Mouse (Mus musculus): Measurements from ENCODE around the gene Reps1.
"Not testable (repeated sequence)": the region's sequence is repeated elsewhere in the genome, so short reads cannot be mapped to it uniquely, and the experiment has no call there.

Reps1 gene

DNA sequence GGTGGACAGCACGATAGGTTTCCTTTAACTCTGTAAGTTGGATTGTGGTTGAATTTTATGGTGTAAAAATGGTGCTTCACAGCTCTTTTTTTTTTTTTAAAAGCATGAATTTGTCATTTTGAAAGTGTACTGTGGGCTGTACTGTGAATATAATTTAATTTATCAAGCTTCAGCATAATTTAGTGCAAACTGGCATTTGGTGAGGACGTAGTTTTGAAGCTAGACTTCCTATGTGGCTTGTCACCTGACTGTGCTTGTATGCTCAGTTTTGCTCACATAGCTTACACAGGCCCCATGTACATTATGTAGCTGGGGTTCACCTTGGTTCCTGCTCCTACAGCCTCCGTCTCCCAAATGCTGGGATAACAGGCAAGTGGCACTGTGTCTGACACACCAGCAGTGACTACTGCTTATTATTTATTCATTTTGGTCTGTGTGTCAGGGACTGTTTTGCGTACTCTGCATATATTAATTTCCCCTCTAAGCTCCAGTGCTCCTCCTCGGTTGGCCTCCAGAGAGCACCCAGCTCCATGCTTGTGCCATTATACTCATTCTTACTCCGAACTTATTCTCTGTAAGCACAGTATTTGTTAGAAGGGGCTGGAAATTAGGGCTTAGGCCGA is 9.1 kb downstream of the Reps1 start:
- no peak for DNase-seq (ENCODE audit: low spot score)

DNA sequence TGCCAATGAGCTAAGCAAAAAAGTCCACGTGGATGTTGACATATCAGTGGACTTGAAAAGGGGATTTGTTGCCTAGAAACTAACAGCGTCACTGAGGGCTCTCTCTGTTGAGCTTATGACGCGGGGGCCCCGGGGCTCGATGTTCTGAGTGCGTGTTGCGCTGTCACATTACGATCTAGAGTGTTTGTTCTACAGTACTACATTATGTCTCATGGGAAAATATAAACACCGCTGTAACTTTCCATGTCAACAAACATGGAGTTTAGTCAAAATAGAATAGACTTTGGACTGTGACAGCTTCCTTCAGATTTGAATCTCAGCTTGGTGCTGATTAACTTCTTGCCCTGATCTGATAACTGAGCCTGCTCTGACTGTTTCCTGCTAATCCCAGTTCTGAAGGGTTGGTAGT is 10.4 kb downstream of the Reps1 start:
- no peak for DNase-seq (ENCODE audit: low spot score)

DNA sequence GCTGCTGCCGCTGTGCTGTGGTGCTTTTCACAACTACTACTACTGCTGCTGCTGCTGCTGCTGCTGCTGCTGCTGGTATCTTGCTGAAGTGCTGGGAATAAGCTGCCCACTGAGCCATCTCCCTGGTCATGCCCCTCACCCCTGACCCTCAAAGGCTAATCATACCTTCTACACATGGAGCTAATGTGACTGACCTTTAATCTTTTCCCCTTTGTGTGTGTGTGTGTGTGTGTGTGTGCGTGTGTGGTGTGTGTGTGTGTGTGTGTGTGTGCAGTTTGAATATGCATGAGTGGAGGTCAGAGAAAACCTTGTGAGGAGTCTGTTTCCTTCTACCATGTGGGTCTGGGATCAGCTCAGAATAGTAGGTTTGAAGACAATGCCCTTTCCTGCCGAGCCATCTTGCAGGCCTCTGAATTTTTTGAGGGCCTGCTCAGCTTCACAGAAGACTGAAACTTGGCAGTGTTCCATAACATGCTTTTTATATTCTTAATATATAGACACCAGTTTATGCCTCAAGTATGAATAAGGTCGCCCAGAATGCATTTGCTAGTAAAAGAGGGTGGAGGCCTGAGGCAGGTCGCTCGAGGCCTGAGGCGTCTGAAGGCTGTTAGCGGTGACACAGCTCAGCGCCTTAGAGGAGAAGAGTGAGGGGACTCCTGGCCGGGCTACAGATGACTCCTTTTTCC is 12.2 kb downstream of the Reps1 start:
- no peak for DNase-seq (ENCODE audit: low spot score)

DNA sequence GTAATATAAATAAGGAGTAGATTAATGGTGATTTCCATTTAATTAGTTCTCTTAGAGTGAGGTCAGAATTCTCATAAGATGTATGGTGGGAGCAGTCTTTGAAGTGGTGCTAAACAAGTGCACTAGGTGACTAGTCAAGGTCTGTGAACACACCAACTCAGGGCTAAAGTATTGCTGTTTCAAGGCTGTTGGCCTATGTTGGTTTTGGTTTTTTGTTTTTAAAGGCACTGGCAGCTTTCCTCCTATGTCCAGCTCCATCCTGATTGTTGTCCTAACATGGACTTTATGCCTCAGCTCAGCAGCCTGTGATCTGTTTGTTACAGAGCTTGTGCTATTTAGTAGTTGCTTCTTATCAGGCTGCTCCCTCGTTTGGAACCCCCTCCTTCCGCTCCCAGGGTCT is 13.2 kb downstream of the Reps1 start:
- DNase-seq (ENCODE audit: low spot score) = no peak

DNA sequence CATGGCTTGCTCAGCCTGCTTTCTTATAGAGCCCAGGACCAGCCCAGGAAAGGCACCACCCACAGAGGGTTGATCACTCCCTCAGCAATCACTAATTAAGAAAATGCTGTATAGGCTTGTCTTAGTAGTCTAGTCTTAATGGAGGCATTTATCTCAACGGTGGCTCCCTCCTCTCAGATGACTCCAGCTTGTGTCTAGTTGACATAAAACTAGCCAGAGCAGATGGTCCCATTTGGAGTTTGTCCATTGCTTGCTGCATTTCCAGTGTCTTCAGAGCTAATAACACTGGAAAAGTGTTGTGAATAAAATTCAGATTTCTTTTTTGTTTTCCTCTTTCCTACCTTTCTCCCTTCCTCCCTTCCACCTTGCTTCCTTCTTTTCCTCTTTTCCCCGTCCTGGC is 13.9 kb downstream of the Reps1 start:
- DNase-seq (ENCODE audit: low spot score) = no peak

DNA sequence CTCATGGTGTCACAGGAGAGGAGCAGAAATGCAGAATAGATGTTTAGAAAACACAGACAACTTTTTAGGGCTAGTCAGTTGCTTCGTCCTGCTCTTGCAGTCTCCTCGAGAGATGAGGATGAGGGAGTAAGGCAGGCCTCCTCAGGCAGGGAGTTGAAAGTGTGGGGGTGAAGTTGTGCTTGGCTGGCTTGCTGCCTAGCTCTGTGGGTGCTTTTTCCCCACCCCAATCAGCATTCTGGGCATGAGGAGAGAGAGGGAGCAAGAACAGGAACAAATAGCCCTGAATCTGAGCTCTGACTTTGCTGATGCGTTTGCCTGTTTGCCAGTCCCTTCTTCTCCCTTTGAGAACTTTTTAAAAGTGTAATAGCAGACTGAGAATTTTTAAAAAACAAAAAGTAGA is 14.5 kb downstream of the Reps1 start:
- no peak for DNase-seq (ENCODE audit: low spot score)

DNA sequence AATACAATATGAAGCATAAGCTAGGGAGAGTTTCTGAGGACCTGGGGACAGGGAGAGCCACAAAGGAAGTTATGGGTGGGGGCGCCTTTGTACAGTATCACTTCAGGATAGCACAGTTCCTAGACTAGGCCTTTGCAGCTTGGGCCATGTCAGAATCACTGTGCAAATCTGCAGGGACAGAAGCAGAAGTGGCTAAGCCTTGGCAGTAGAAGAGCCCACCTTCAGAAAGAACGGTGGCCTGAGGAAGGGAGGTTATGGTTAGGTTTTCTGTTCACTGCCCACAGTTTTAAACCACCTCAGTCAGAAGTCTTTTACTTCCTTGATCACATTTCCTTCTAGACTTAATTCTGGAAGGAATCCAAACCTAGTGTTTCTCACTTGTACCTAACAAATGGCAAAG is 15.0 kb downstream of the Reps1 start:
- DNase-seq (ENCODE audit: low spot score) = no peak

DNA sequence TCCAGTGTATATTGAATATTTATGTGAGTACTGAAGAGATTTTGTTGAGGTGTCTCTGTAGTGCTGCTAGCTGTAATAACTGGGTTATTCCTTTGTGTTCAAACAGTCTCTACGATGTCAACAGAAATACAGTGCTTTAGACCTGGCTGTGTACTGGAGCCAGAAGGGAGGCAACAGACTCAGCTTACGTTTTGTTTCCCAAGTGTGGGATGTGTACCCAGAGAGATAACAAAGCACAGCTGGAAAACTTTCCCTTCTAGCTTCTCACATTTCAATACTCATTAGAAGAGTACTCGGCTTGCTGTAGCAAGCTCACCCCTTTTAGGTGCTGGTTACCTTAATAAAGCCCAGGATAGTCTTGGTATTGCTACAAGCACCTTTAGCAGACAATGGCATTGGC is 17.2 kb downstream of the Reps1 start:
- no peak for DNase-seq (ENCODE audit: low spot score)

DNA sequence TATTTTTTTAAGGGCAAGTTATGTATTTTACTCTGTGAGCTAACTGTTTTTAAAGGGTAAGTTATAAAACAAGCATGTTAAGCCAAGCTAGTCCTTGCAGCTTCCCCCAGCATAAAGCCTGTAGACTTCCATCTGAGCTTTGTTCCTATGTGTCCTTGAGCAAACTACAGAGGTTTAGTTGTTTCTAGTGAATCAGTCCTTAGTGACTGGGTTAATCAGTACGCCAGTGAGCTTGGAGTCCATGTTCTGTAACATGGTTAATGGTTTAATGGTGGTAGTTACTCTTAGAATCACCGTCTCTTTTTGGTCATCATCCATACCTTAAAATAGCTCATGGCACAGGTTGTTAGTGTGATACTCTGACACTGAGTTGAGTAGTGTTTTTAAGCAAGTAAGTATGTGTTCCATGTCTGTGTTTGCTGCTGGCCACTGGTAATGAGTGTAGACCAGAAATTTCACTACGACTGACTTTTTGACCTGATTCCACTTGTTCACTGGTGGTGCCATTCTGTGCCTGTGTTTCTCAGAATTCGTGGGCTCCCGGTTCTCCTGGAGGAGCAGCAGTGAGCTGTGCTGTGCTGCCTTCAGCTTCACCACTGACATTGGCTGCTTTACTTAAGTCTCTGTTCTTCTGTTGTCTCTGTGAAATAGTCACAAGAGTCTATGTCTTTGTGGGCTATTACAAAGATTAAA is 18.9 kb downstream of the Reps1 start:
- DNase-seq (ENCODE audit: low spot score) = no peak

DNA sequence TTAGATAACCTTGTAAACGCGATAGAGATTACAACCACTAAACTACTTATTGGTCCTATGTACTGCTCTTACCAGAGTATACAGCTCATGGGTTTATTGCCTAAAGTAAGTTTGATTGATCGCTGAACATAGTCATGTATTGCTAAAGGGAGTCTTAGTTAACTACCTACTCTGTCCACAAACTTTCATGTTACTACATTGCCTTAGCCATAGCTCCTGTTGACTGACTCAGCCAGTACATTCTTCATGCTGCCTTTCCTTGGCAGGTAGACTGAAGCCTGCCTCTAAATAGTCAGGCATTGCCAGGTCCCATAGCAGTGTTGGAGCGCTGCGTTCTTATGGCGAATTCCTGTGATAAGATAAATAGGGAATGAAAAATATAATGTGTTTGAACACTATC is 20.2 kb downstream of the Reps1 start:
- no peak for DNase-seq (ENCODE audit: low spot score)

DNA sequence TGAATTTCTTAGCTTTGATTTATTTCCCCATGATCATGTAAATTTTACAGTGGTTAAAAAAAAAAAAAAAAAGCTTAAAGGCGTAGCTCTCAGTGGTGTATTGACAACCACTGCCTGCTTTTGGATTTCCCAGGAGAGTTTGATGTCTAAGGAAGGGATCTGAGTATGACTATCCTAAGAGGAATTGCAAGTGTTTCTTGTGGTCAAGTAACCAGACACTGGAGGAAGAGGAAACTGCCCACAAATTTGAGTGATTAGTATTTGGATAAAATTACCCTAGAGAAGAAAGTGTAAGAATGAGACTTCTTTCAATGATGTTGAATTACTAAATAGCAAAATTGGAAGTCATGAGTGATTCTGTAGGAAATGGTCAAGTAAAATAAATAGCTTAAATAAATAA is 25.9 kb downstream of the Reps1 start:
- DNase-seq (ENCODE audit: low spot score) = no peak

DNA sequence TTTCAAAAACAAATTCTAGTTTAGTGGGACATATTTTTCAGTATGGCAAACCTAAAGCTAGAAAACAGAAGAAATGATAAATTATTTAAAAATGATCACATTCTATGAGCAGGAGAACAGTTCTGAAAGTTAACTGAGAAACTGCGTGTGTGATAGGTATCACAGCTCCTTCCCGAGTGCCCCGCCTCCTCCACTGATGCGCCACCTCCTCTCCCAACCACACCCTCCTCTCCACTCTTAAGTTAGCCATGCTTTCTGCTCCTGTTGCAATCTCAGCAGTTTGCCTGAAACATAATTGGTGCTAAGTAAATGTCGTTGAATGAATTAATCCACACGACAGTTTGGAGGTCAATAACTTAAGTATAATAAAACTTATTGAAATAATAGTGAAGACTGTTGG is 27.1 kb downstream of the Reps1 start:
- DNase-seq (ENCODE audit: low spot score) = no peak

DNA sequence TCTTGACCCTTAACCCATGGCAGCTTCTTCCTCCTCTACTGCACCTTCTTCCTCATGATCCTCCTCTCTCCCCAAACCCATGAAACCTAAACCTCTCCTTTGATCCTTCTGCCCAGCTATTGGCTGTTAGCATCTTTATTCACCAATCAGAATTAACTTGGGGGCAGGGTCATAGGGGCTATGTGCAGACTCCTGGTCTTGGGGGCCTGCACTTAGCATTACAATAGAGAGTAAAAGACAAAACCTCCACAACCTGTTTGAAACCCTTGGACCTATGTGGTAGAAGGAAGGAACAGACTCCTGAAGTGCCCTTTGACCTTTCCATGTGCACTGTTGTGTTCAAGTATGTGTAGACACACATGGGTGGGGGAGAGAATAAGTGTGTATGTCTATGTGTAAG is 35.0 kb downstream of the Reps1 start:
- no peak for DNase-seq (ENCODE audit: low spot score)

DNA sequence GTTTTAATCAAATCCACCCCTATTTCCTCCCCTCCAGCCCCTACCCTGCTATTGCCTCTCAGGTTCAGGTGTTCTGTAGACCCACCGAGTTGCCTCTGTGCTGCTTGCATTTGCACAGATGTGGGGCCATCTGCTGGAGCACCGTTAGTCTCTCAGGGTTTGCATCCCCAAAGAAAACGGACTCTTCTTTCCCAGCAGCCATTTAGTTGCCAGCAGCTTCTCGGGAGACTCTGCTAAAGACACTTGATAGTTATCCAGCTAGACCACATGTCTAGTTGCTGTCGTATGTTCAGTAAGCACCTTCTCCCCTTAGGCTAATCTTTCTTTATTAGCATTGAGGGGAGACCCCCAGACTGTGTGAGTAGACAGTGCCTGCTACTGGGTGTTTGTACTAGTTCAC is 46.5 kb downstream of the Reps1 start:
- DNase-seq (ENCODE audit: low spot score) = no peak

DNA sequence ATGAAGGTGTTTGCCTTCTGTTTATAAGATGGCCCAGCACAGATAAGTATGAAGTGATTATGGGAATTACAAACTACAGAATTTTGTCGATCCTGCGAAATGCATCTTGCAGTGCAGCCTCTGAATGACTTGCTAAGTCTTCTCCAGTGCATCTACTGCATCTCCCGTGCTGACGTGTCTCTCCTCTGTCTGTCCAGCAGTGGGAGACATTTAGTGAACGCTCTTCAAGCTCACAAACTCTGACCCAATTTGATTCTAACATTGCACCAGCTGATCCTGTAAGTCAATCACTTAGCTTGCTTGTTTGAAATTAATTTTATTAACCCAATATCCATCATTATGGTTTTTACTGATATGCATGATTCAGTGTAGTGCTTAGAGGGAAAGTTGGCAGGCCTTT is 51.8 kb downstream of the Reps1 start:
- DNase-seq (ENCODE audit: low spot score) = no peak

DNA sequence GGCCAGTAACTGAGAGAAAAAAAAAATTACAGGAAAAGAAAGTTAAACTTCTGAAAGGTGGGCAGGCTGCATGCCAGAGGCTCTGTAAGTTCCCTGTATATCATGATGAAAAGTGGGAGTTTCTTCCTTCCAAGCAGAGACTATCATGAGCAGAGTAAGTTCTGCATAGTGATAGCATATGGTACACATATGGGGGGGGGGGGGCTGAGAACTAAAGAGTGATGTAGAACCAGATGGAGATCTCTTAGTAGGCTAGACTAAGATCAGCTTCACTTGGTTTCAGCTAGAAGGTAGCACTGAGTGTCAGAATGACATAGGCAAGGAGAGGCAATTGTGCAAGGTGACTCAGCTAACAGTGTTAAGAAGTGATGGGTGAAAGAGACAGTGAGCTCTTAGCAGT is 55.3 kb downstream of the Reps1 start:
- no peak for DNase-seq (ENCODE audit: low spot score)

DNA sequence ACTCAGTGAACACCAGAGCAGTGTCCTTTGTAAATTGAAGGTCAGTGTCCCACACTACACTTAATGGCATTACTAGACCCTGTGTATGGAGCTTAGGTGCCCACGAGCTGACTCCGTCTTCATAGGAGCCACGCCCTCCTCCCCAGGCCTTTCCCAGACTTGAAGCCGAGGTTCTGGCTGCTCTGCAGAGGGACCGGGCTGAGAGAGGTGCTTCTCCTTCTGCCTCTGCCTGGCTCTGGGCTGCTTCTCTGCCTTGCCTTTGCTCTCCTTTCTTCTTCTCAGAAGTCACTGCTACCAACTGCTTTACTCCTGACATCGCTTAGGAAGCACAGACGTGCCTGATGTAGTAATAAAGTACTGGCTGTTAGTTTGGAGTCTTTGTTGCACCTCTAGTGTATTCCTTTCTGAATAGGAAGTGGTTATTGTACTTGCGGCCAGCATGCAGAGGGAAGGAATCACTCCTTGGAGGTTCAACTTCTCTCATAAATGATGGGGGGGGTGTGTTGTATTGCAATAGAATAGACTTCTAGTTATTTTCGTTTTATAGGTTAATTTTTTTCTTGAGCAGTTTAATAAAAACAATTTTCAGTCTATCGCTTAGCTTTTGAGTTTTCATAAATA is 57.9 kb downstream of the Reps1 start:
- DNase-seq (ENCODE audit: low spot score) = no peak

DNA sequence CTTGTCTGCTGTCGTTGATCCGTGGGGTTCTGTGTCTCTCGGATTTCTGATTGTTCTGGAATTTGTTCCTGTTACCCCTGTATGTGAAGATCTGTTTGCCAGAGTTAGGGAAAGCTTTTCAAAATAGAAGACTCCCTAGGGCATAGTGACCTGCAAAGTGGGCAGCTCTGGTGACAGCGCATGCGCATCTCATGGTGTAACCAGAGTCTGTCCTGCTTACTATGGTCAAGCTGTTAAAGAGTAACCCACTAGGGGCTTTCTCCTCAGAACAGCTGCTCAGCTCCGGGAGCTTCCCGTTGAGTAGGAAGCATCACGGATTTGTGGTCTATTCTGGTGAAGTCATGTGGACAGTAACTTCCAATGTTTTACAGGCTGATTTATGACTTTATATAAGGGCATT is 62.7 kb downstream of the Reps1 start:
- DNase-seq (ENCODE audit: low spot score) = no peak

DNA sequence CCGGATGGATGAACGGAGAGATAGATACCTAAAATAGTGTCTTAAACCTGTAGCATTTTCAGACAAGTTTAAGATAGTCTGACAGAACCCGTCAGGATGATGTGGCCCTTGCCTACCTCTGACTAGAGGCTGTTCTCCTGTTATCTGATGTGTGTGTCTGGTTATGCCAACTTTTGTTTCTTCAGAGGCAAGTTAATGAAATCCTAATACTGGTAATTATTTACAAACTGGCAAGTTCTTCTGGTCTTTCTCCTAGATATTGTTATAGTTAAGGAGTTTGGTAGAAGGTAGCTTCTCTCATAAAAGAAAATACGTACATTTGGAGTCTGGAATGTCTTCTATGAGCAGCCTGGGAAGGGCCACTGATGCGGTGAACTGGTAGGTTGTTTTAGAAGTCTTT is 74.6 kb downstream of the Reps1 start:
- DNase-seq (ENCODE audit: low spot score) = no peak

DNA sequence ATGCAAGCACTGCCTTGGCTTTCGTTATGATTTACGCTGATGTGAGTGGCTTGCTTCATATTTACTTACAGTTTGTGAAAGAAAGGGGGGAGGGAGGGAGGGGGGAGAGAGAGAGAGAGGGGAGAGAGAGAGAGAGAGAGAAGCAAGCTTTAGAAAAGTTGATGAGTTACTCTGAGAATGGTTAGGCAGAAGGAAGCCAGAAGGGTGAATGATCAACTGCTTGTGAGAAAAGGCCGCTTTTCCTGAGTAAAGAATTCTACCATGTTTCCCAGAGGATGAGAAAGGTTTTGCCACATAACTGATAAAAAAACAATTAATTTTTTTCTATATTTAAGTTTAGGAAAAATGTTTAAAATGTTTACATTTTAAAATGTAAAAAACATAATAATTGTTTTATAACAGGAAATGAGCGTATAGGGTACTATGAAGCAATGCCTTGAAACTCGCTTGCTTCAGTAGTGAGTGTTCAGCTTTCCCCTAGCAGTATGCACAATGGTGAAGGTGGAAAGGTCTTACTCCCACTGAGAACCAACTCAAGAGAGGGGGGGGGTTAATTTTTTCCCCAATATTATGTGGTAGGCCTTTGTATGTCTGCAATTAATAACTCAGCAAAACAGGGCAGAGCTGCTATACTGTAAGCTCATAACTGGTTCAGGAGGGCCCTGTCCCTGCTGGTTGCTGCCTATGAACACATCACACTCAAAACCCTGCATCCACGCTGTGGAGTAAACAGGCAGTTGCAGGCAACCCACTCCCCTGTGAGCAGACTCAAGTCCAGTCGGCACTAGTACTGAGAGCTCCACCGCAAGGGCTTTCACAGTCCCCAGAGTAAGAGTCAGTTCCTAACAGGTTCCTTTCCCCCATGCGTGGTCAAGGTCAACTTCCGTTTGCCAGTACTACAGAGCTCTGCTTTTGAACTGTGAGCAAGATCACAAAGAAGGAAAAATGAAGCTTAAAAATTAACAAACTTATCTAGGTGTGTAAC is 76.3 kb downstream of the Reps1 start:
- DNase-seq (ENCODE audit: low spot score) = no peak

DNA sequence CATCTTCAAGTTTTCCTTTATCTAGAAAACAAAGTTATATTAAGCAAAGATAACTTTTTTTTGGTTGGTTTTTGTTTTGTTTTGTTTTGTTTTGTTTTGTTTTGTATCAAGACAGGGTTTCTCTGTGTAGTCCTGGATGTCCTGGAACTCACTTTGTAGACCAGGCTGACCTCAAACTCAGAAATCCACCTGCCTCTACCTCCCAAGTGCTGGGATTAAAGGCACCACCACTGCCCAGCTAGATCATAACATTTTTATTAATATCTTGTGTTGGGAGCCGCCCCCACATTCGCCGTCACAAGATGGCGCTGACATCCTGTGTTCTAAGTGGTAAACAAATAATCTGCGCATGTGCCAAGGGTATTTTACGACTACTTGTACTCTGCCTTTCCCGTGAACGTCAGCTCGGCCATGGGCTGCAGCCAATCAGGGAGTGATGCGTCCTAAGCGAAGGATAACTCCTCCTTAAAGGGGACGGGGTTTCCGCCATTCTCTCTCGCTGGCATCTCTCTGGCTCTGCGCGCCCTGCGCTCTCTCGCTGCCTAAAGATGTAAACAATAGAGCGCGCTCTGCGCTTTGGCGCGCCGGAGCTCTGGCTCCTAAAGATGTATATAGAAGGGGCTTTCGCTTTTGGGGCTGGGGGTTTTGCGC is 83.3 kb downstream of the Reps1 start:
- not testable (repeated sequence) for DNase-seq (ENCODE audit: low spot score)

Data from ovary, postnatal 14 days (tissue).